Mouse (Mus musculus): ENCODE results near the gene Mtor. TPM values are rescaled to one million over a fixed set of nuclear protein-coding genes. Genes with fewer than 3 reads are reported as not detected.

Gene Mtor
- polyA plus RNA-seq, 1 experiment from 2014 or later: 23.0 TPM

GRCm38 (mm10) chr4:148507585-148507984 is 59.2 kb downstream of the Mtor start:
- 59% methylated on average over 5 of the region's 5 CpGs for WGBS
- H3K27me3 ChIP-seq (ENCODE audit: control insufficient read depth, insufficient read depth, low read length): no peaks in the 10 kb centered on the region
- no peak overlapping the region for H3K9ac ChIP-seq (ENCODE audit: low read length)
- no peak overlapping the region for H3K4me3 ChIP-seq (ENCODE audit: low read depth, low read length)
- H3K36me3 ChIP-seq (ENCODE audit: control insufficient read depth, insufficient read depth, low read length): peaks cover 12% of the 10 kb centered on the region
- H3K27ac ChIP-seq (replicated peaks; ENCODE audit: low read depth, low read length): no peak overlapping the region
- no peaks in the 10 kb centered on the region for H3K9me3 ChIP-seq (ENCODE audit: control insufficient read depth, low read length)
- no peak overlapping the region for H3K4me2 ChIP-seq (ENCODE audit: low read depth, severe bottlenecking)
- DNase-seq (ENCODE audit: low spot score) (peak; percentile 41), ATAC-seq (ENCODE audit: insufficient number of reproducible peaks, low FRiP score, low TSS enrichment, low read depth) (no peak)
- H3K4me1 ChIP-seq (ENCODE audit: control insufficient read depth, insufficient read depth, low read length): peaks cover 7% of the 10 kb centered on the region

- H3K4me1 ChIP-seq (ENCODE audit: control insufficient read depth, insufficient read depth, low read length): peaks cover 7% of the 10 kb centered on the region
- H3K27ac ChIP-seq (replicated peaks; ENCODE audit: low read depth, low read length): no peak overlapping the region
- DNase-seq (ENCODE audit: low spot score): no peak
- WGBS: 96% methylated on average over 14 of the region's 14 CpGs
- ATAC-seq (ENCODE audit: insufficient number of reproducible peaks, low FRiP score, low TSS enrichment, low read depth): no peak
- no peak overlapping the region for H3K4me3 ChIP-seq (ENCODE audit: low read depth, low read length)
- peaks cover 12% of the 10 kb centered on the region for H3K36me3 ChIP-seq (ENCODE audit: control insufficient read depth, insufficient read depth, low read length)
- no peaks in the 10 kb centered on the region for H3K9me3 ChIP-seq (ENCODE audit: control insufficient read depth, low read length)
- H3K4me2 ChIP-seq (ENCODE audit: low read depth, severe bottlenecking): no peak overlapping the region
- H3K9ac ChIP-seq (ENCODE audit: low read length): no peak overlapping the region
- no peaks in the 10 kb centered on the region for H3K27me3 ChIP-seq (ENCODE audit: control insufficient read depth, insufficient read depth, low read length)
These were observed 59.9 kb downstream of the Mtor start for GRCm38 (mm10) chr4:148508084-148508849.

DNA sequence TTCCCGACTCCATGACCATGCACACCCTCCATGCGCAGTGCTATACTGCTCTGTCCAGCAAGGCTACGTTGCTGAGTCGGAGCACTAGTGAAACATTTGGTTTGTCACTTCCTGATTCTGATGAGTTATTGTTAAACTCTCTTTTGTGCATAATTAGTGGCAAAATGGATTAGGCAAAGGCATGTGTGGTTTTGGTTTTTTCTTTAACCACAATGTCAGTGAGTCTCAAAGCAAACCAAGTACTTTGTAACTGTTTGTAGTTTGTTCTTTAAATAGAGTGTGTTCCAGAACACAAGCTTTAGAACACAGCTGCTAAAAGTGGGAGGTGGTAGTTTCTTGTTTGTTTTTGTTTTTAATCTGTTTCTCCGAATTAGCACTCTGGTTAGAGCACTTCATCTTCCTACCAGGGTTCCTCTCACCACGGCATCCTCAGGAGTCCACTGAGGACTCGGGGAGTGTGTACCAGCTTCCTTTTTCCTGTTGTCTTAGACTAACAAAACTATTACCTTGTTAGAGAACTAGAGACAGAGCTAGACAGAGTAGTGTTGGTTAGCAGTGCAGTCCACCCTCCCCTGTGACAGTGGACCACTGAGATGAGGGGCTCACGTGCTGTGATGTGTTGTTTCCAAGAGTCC is 61.2 kb downstream of the Mtor start:
- H3K4me2 ChIP-seq (ENCODE audit: low read depth, severe bottlenecking): no peak overlapping the region
- H3K9me3 ChIP-seq (ENCODE audit: control insufficient read depth, low read length): no peaks in the 10 kb centered on the region
- no peak overlapping the region for H3K9ac ChIP-seq (ENCODE audit: low read length)
- peaks cover 3% of the 10 kb centered on the region for H3K4me1 ChIP-seq (ENCODE audit: control insufficient read depth, insufficient read depth, low read length)
- ATAC-seq (ENCODE audit: insufficient number of reproducible peaks, low FRiP score, low TSS enrichment, low read depth): no peak
- H3K4me3 ChIP-seq (ENCODE audit: low read depth, low read length): no peak overlapping the region
- 84% methylated on average over 8 of the region's 8 CpGs for WGBS
- H3K36me3 ChIP-seq (ENCODE audit: control insufficient read depth, insufficient read depth, low read length): peaks cover 12% of the 10 kb centered on the region
- H3K27me3 ChIP-seq (ENCODE audit: control insufficient read depth, insufficient read depth, low read length): no peaks in the 10 kb centered on the region
- no peak for DNase-seq (ENCODE audit: low spot score)
- no peak overlapping the region for H3K27ac ChIP-seq (replicated peaks; ENCODE audit: low read depth, low read length)

DNA sequence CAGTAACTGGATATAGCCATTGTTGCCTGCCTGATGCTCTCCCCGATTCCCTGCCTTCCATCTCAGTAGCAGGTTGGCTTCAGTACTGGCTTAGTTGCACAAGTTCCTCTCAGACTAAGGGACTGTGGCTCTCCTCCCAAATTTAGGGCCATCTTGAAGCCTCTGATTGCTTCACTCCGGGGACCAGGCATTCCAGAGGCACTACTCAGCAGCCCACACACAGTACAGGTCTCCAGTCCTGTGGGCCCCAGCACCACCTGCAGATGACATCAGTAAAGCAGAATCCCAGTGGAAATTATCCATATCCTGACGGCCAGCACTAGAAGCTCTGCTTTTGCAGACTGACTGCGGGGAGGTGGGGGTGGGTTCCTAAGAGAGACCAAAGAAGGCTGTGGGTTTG is 62.3 kb downstream of the Mtor start:
- H3K4me2 ChIP-seq (ENCODE audit: low read depth, severe bottlenecking): no peak overlapping the region
- ATAC-seq (ENCODE audit: insufficient number of reproducible peaks, low FRiP score, low TSS enrichment, low read depth) (no peak), DNase-seq (ENCODE audit: low spot score) (no peak)
- H3K4me3 ChIP-seq (ENCODE audit: low read depth, low read length): no peak overlapping the region
- 81% methylated on average over 4 of the region's 4 CpGs for WGBS
- H3K36me3 ChIP-seq (ENCODE audit: control insufficient read depth, insufficient read depth, low read length): peaks cover 16% of the 10 kb centered on the region
- H3K4me1 ChIP-seq (ENCODE audit: control insufficient read depth, insufficient read depth, low read length): no peaks in the 10 kb centered on the region
- no peaks in the 10 kb centered on the region for H3K27me3 ChIP-seq (ENCODE audit: control insufficient read depth, insufficient read depth, low read length)
- no peak overlapping the region for H3K27ac ChIP-seq (replicated peaks; ENCODE audit: low read depth, low read length)
- H3K9ac ChIP-seq (ENCODE audit: low read length): no peak overlapping the region
- H3K9me3 ChIP-seq (ENCODE audit: control insufficient read depth, low read length): no peaks in the 10 kb centered on the region; the same call in 1 of the 2 replicates

DNA sequence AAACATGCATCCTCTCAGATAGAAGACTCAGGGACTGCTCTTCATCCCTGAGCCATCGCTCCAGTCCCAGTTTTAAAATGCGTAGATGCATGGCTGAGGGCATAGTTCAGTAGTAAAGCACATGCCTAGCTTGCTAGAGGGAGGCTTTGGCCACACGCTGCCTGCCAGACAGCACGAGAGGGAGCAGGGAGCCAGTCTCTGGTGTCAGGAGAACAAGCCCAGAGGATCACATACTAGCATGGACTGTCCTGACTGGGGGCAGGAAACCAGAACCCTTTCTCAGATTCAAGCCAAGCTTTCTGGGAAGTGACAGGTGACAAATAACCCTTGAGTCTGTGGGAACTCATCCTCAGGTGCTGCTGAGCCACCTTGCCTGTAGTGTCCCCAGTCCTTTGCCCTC is 62.9 kb downstream of the Mtor start:
- no peak overlapping the region for H3K4me3 ChIP-seq (ENCODE audit: low read depth, low read length)
- H3K9me3 ChIP-seq (ENCODE audit: control insufficient read depth, low read length): no peaks in the 10 kb centered on the region; the same call in 1 of the 2 replicates
- peaks cover 18% of the 10 kb centered on the region for H3K36me3 ChIP-seq (ENCODE audit: control insufficient read depth, insufficient read depth, low read length)
- no peaks in the 10 kb centered on the region for H3K27me3 ChIP-seq (ENCODE audit: control insufficient read depth, insufficient read depth, low read length)
- H3K27ac ChIP-seq (replicated peaks; ENCODE audit: low read depth, low read length): no peak overlapping the region
- ATAC-seq (ENCODE audit: insufficient number of reproducible peaks, low FRiP score, low TSS enrichment, low read depth) (no peak), DNase-seq (ENCODE audit: low spot score) (no peak)
- 91% methylated on average over 4 of the region's 4 CpGs for WGBS
- H3K4me2 ChIP-seq (ENCODE audit: low read depth, severe bottlenecking): no peak overlapping the region
- no peak overlapping the region for H3K9ac ChIP-seq (ENCODE audit: low read length)
- H3K4me1 ChIP-seq (ENCODE audit: control insufficient read depth, insufficient read depth, low read length): no peaks in the 10 kb centered on the region

DNA sequence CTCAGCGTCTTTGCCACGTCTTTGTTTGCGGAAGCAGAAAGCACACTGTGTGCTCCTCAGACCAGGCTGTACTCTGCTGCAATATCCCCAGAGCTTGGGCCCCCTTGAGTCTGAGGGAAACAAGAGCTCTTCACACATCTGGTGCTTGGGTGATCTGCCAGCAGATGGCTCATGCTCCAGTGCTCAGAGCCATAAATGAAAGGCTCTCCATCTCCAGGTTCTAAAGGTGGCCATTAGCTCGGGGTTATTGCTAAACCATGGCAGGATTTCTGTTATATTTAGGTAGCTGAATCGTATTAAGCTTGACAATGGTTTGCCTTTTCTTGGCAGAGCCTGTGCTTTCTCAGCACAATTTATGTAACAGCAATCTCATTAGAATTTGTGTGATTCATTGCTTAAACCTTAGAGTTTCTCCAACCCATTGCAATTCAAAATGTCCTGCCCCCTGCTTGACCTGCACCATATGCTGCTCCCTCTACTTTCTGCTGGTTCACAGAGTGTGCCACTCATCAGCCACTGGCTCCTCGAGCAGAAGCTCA is 64.7 kb downstream of the Mtor start:
- 76% methylated on average over 6 of the region's 6 CpGs for WGBS
- peaks cover 21% of the 10 kb centered on the region for H3K36me3 ChIP-seq (ENCODE audit: control insufficient read depth, insufficient read depth, low read length)
- no peaks in the 10 kb centered on the region for H3K27me3 ChIP-seq (ENCODE audit: control insufficient read depth, insufficient read depth, low read length)
- H3K4me1 ChIP-seq (ENCODE audit: control insufficient read depth, insufficient read depth, low read length): no peaks in the 10 kb centered on the region
- H3K9me3 ChIP-seq (ENCODE audit: control insufficient read depth, low read length): no peaks in the 10 kb centered on the region; the same call in 1 of the 2 replicates
- DNase-seq (ENCODE audit: low spot score): no peak
- H3K4me3 ChIP-seq (ENCODE audit: low read depth, low read length): no peak overlapping the region
- H3K9ac ChIP-seq (ENCODE audit: low read length): no peak overlapping the region
- ATAC-seq (ENCODE audit: insufficient number of reproducible peaks, low FRiP score, low TSS enrichment, low read depth): no peak
- no peak overlapping the region for H3K27ac ChIP-seq (replicated peaks; ENCODE audit: low read depth, low read length)
- no peak overlapping the region for H3K4me2 ChIP-seq (ENCODE audit: low read depth, severe bottlenecking)

GRCm38 (mm10) chr4:148515313-148515712 is 66.9 kb downstream of the Mtor start:
- no peak for ATAC-seq (ENCODE audit: insufficient number of reproducible peaks, low FRiP score, low TSS enrichment, low read depth)

DNA sequence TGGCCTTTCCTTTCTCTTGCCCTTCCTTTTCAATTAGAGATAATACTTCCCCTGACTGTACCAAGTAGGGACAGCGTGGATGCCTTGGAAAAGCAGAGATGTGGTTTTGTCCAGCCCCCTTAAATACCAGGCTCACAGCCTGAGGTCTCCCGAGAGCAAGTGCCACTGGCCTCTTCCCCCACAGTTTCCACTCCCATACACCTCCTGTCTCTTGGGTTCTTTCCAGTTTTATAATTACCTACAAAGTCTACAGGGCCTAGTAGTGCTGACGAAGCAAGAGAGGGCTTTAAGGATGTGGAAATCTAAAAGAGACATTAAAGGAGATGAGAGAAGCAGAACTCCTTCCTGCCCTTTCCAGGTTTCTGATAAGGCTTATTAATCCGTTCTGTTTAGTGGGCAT is 69.4 kb downstream of the Mtor start:
- DNase-seq (ENCODE audit: low spot score) (no peak), ATAC-seq (ENCODE audit: insufficient number of reproducible peaks, low FRiP score, low TSS enrichment, low read depth) (no peak)
- 57% methylated on average over 4 of the region's 4 CpGs for WGBS
- H3K27ac ChIP-seq (replicated peaks; ENCODE audit: low read depth, low read length): no peak overlapping the region
- no peaks in the 10 kb centered on the region for H3K27me3 ChIP-seq (ENCODE audit: control insufficient read depth, insufficient read depth, low read length)
- H3K9ac ChIP-seq (ENCODE audit: low read length): no peak overlapping the region
- H3K4me3 ChIP-seq (ENCODE audit: low read depth, low read length): no peak overlapping the region
- H3K9me3 ChIP-seq (ENCODE audit: control insufficient read depth, low read length): no peaks in the 10 kb centered on the region; the same call in 1 of the 2 replicates
- no peaks in the 10 kb centered on the region for H3K4me1 ChIP-seq (ENCODE audit: control insufficient read depth, insufficient read depth, low read length)
- H3K36me3 ChIP-seq (ENCODE audit: control insufficient read depth, insufficient read depth, low read length): peaks cover 14% of the 10 kb centered on the region
- no peak overlapping the region for H3K4me2 ChIP-seq (ENCODE audit: low read depth, severe bottlenecking)

More at GRCm38 (mm10) chr4:148515313-148515712, 66.9 kb downstream of the Mtor start:
- H3K36me3 ChIP-seq (ENCODE audit: control insufficient read depth, insufficient read depth, low read length): peaks cover 16% of the 10 kb centered on the region; the same call in 1 of the 2 replicates
- H3K9ac ChIP-seq (ENCODE audit: low read length): no peak overlapping the region
- no peak overlapping the region for H3K4me3 ChIP-seq (ENCODE audit: low read depth, low read length)
- H3K4me1 ChIP-seq (ENCODE audit: control insufficient read depth, insufficient read depth, low read length): no peaks in the 10 kb centered on the region
- no peak for DNase-seq (ENCODE audit: low spot score)
- H3K4me2 ChIP-seq (ENCODE audit: low read depth, severe bottlenecking): no peak overlapping the region
- no peak overlapping the region for H3K27ac ChIP-seq (replicated peaks; ENCODE audit: low read depth, low read length)
- no peaks in the 10 kb centered on the region for H3K27me3 ChIP-seq (ENCODE audit: control insufficient read depth, insufficient read depth, low read length)
- H3K9me3 ChIP-seq (ENCODE audit: control insufficient read depth, low read length): no peaks in the 10 kb centered on the region; the same call in 1 of the 2 replicates
- 94% methylated on average over 2 of the region's 2 CpGs for WGBS

Measured in limb, embryonic 11.5 days (tissue).